Mouse (Mus musculus) heart, embryonic 11.5 days (tissue): ENCODE results near the gene Avp. TPM values are rescaled to one million over a fixed set of nuclear protein-coding genes. Genes with fewer than 3 reads are reported as not detected.

ENCODE experiments used
- ATAC-seq: fragments of 200-750 bp; cut with Nextera tagmentation; replicated peaks from 2 replicates; pipeline ENCODE4 v1.8.0; 2017; ENCODE audit warnings: moderate library complexity; ENCODE audit not compliant: insufficient number of reproducible peaks, low FRiP score, low TSS enrichment
- H3K27ac ChIP-seq: fragments of 300-500 bp; sonication (generic); 2 replicates; pipeline ENCODE4 v1.5.1; 2014; ENCODE audit warnings: mild to moderate bottlenecking, low read depth, low read length
- H3K27me3 ChIP-seq: fragments of 300-500 bp; sonication (generic); 2 replicates; pipeline ENCODE4 v1.6.1; 2014; ENCODE audit warnings: mild to moderate bottlenecking, low read length, mixed read lengths; ENCODE audit not compliant: control insufficient read depth, insufficient read depth
- H3K36me3 ChIP-seq: fragments of 300-500 bp; sonication (generic); 2 replicates; pipeline ENCODE4 v1.6.1; 2014; ENCODE audit warnings: mild to moderate bottlenecking, low read length, moderate library complexity, mixed read lengths; ENCODE audit not compliant: control insufficient read depth, insufficient read depth
- H3K4me1 ChIP-seq: fragments of 300-500 bp; sonication (generic); 2 replicates; pipeline ENCODE4 v1.6.1; 2014; ENCODE audit warnings: low read length; ENCODE audit not compliant: control insufficient read depth, insufficient read depth
- H3K4me2 ChIP-seq: fragments of 300-500 bp; sonication (generic); 2 replicates; pipeline ENCODE4 v1.6.1; 2014; ENCODE audit warnings: mild to moderate bottlenecking, moderate library complexity
- H3K4me3 ChIP-seq: fragments of 300-500 bp; sonication (generic); 2 replicates; pipeline ENCODE4 v1.5.1; 2014; ENCODE audit warnings: low read depth, low read length
- H3K9ac ChIP-seq: fragments of 300-500 bp; sonication (generic); 2 replicates; pipeline ENCODE4 v1.6.1; 2014; ENCODE audit warnings: mild to moderate bottlenecking, low read depth, low read length, moderate library complexity
- H3K9me3 ChIP-seq: fragments of 300-500 bp; sonication (generic); replicated peaks from 2 replicates; pipeline ENCODE4 v1.6.1; 2016; ENCODE audit warnings: low read length; ENCODE audit not compliant: control insufficient read depth
- WGBS: fragments of 180-500 bp; shearing (Covaris S2); extraction: QIAGEN DNeasy Blood & Tissue Kit; methylation state at CpG from one replicate; pipeline ENCODE4 v1.1.7; 2014; ENCODE audit not compliant: insufficient replicate concordance; 5-methylcytosine and 5-hydroxymethylcytosine counted together
- polyA plus RNA-seq: library from polyadenylated mRNA; unstranded; fragments of >200 nt; fragmentation: Nextera tagmentation; extraction: Ambion mirVana; gene quantifications from 2 replicates; pipeline ENCODE4 v1.2.1, GENCODE M21; 2014

The Avp gene
- 1.1 and 1.3 TPM in 2 replicates for polyA plus RNA-seq

- ATAC-seq, result no peak
- Histone ChIP-seq H3K4me2 (no peak within 1 kb of the TSS; the same call in 1 of the 2 replicates), H3K36me3 (no peaks in the 10 kb centered on the region), H3K4me1 (peaks cover 9% of the 10 kb centered on the region), H3K4me3 (no peak within 1 kb of the TSS; the same call in 1 of the 2 replicates), H3K27ac (no peak within 1 kb of the TSS), H3K27me3 (peaks cover 51% of the 10 kb centered on the region), H3K9me3 (no peaks in the 10 kb centered on the region), H3K9ac (no peak within 1 kb of the TSS)
- 22% methylated on average over 10 of the region's 10 CpGs for WGBS
Measured at GRCm38 (mm10) chr2:130582552-130582951, at the start of gene Avp. Gene Avp (minus strand): TSS chr2:130582554.

- peaks cover 5% of the 10 kb centered on the region for H3K36me3 ChIP-seq
- peak; percentile 79; the same call in 1 of the 2 replicates for ATAC-seq
- no peaks in the 10 kb centered on the region for H3K9me3 ChIP-seq
- under 1% methylated on average over 23 of the region's 25 CpGs for WGBS
- H3K4me1 ChIP-seq, result peaks cover 10% of the 10 kb centered on the region; the same call in 1 of the 2 replicates
- H3K4me2 ChIP-seq, result peak within 1 kb of the TSS; percentile 76
- H3K27me3 ChIP-seq, result peaks cover 19% of the 10 kb centered on the region
- peak within 1 kb of the TSS; percentile 94 for H3K4me3 ChIP-seq
- peak within 1 kb of the TSS; percentile 62 for H3K27ac ChIP-seq
- H3K9ac ChIP-seq, result peak within 1 kb of the TSS; percentile 88
Measured at GRCm38 (mm10) chr2:130629839-130630203, 47.5 kb upstream of the Avp start, which contains the start of the genes Fastkd5 and Ubox5. Gene Fastkd5 (minus strand): TSS chr2:130630027. Gene Ubox5 (minus strand): TSS chr2:130630038.

GRCm38 (mm10) chr2:130629080-130629838, 46.9 kb upstream of the Avp start:
- peaks cover 5% of the 10 kb centered on the region; the same call in 1 of the 2 replicates for H3K4me1 ChIP-seq
- H3K36me3 ChIP-seq, result peaks cover 5% of the 10 kb centered on the region
- H3K9me3 ChIP-seq, result no peaks in the 10 kb centered on the region
- WGBS, result 2% methylated on average over 37 of the region's 37 CpGs
- peak overlapping the region; percentile 94 for H3K4me3 ChIP-seq
- peak overlapping the region; percentile 62 for H3K27ac ChIP-seq
- peaks cover 14% of the 10 kb centered on the region for H3K27me3 ChIP-seq
- ATAC-seq, result peak; percentile 27; the same call in 1 of the 2 replicates
- H3K9ac ChIP-seq, result peak overlapping the region; percentile 88
- H3K4me2 ChIP-seq, result peak overlapping the region; percentile 76

- peaks cover 3% of the 10 kb centered on the region; the same call in 1 of the 2 replicates for H3K4me1 ChIP-seq
- H3K36me3 ChIP-seq, result peaks cover 5% of the 10 kb centered on the region
- no peak for ATAC-seq
- H3K9ac ChIP-seq, result no peak overlapping the region
- no peak overlapping the region for H3K4me3 ChIP-seq
- peak overlapping the region; percentile 76 for H3K4me2 ChIP-seq
- no peak overlapping the region for H3K27ac ChIP-seq
- peaks cover 6% of the 10 kb centered on the region for H3K27me3 ChIP-seq
- H3K9me3 ChIP-seq, result no peaks in the 10 kb centered on the region
- 53% methylated on average over 3 of the region's 3 CpGs for WGBS
Measured at GRCm38 (mm10) chr2:130628424-130628823, 46.1 kb upstream of the Avp start.

GRCm38 (mm10) chr2:130618972-130619371, 36.6 kb upstream of the Avp start:
- Histone ChIP-seq H3K4me1 (no peaks in the 10 kb centered on the region), H3K27me3 (no peaks in the 10 kb centered on the region), H3K27ac (no peak overlapping the region), H3K9me3 (no peaks in the 10 kb centered on the region), H3K9ac (no peak overlapping the region), H3K4me3 (no peak overlapping the region), H3K36me3 (peaks cover 26% of the 10 kb centered on the region), H3K4me2 (no peak overlapping the region)
- WGBS, result 90% methylated on average over 7 of the region's 7 CpGs
- ATAC-seq, result no peak

- no peak for ATAC-seq
- Histone ChIP-seq H3K27me3 (no peaks in the 10 kb centered on the region), H3K9ac (no peak overlapping the region), H3K4me3 (no peak overlapping the region), H3K27ac (no peak overlapping the region), H3K36me3 (peaks cover 23% of the 10 kb centered on the region), H3K4me2 (no peak overlapping the region), H3K4me1 (no peaks in the 10 kb centered on the region), H3K9me3 (no peaks in the 10 kb centered on the region)
- WGBS, result 57% methylated on average over 3 of the region's 3 CpGs
Measured at GRCm38 (mm10) chr2:130613091-130613490, 30.7 kb upstream of the Avp start.

GRCm38 (mm10) chr2:130602195-130602594, 19.8 kb upstream of the Avp start:
- no peak overlapping the region for H3K4me2 ChIP-seq
- ATAC-seq, result no peak
- H3K4me1 ChIP-seq, result no peaks in the 10 kb centered on the region
- peaks cover 9% of the 10 kb centered on the region; the same call in 1 of the 2 replicates for H3K36me3 ChIP-seq
- no peak overlapping the region for H3K4me3 ChIP-seq
- H3K27me3 ChIP-seq, result no peaks in the 10 kb centered on the region
- no peak overlapping the region for H3K27ac ChIP-seq
- no peak overlapping the region for H3K9ac ChIP-seq
- 76% methylated on average over 4 of the region's 4 CpGs for WGBS
- H3K9me3 ChIP-seq, result no peaks in the 10 kb centered on the region

- peaks cover 10% of the 10 kb centered on the region; the same call in 1 of the 2 replicates for H3K36me3 ChIP-seq
- H3K4me1 ChIP-seq, result no peaks in the 10 kb centered on the region
- no peak overlapping the region for H3K9ac ChIP-seq
- H3K4me2 ChIP-seq, result no peak overlapping the region
- no peak overlapping the region for H3K4me3 ChIP-seq
- H3K27me3 ChIP-seq, result no peaks in the 10 kb centered on the region
- ATAC-seq, result no peak
- 61% methylated on average over 3 of the region's 3 CpGs for whole genome bisulfite sequencing
- no peak overlapping the region for H3K27ac ChIP-seq
- no peaks in the 10 kb centered on the region for H3K9me3 ChIP-seq
Measured at GRCm38 (mm10) chr2:130598399-130598798, 16.0 kb upstream of the Avp start.
